ENCODE assay signal across 14 mouse cellular contexts in genomic region chr7:128412071-128412833, GRCm38 (mm10). TPM values are rescaled to one million over a fixed set of nuclear protein-coding genes. Genes with fewer than 3 reads are reported as not detected.
DNase-seq lines count a peak whose midpoint lies in the region; ATAC-seq lines count a peak whose summit lies in the region.
"Had no signal": no experiment of that assay in that cellular context is flagged by ENCODE, and none has a peak within 500 bp of the region (broad histone marks: within the 10 kb centered on the region; RNA-seq: fewer than 3 reads in every experiment).

No protein-coding gene starts in this region.

- H3K9ac ChIP-seq in midbrain, embryonic 11.5 days (ENCODE audit: low read length): no peak overlapping the region
- H3K9ac ChIP-seq: limb, embryonic 15.5 days had no signal

- peaks cover 17% of the 10 kb centered on the region for H3K27me3 ChIP-seq in midbrain, embryonic 11.5 days (ENCODE audit: control insufficient read depth, insufficient read depth, low read length)

- DNase-seq in thymus, postnatal 4 days: peak; percentile 53
- DNase-seq in thymus, adult 18-20 months: no peak
- peak; percentile 30 for DNase-seq in fat pad, adult 2 months (ENCODE audit: extremely low read depth, low read depth, low spot score)
- DNase-seq in lung, postnatal 10 days: peak; percentile 49
- no peak for DNase-seq in retina, postnatal 1 day
- DNase-seq in cerebellum, adult 8-10 months: no peak
- DNase-seq in midbrain, embryonic 11.5 days (ENCODE audit: low spot score, missing footprints): no peak
- DNase-seq: adrenal gland, adult 2 months; cerebellum, adult 18-20 months; heart, postnatal 14 days; right cerebral cortex, adult 18-20 months had no signal

- no peak for ATAC-seq in midbrain, embryonic 11.5 days (ENCODE audit: low FRiP score)
- ATAC-seq: intestine, postnatal 0 days had no signal

- H3K27ac ChIP-seq in midbrain, embryonic 11.5 days (ENCODE audit: low read depth, low read length): no peak overlapping the region
- H3K27ac ChIP-seq: limb, embryonic 15.5 days; stomach, postnatal 0 days had no signal

- H3K4me1 ChIP-seq in midbrain, embryonic 11.5 days (ENCODE audit: control insufficient read depth, insufficient read depth, low read length): peaks cover 2% of the 10 kb centered on the region; the same call in 1 of the 2 replicates

- WGBS in midbrain, embryonic 11.5 days: 59% methylated on average over 10 of the region's 10 CpGs

- no peak overlapping the region for H3K4me3 ChIP-seq in midbrain, embryonic 11.5 days (ENCODE audit: low read depth, low read length)
- H3K4me3 ChIP-seq: limb, embryonic 15.5 days had no signal

- H3K9me3 ChIP-seq in midbrain, embryonic 11.5 days (ENCODE audit: control insufficient read depth, low read length): no peaks in the 10 kb centered on the region
- H3K9me3 ChIP-seq: limb, embryonic 15.5 days had no signal

- H3K36me3 ChIP-seq in midbrain, embryonic 11.5 days (ENCODE audit: control insufficient read depth, insufficient read depth, low read length): no peaks in the 10 kb centered on the region
- H3K36me3 ChIP-seq: limb, embryonic 15.5 days had no signal

- H3K4me2 ChIP-seq in midbrain, embryonic 11.5 days: no peak overlapping the region
- H3K4me2 ChIP-seq: limb, embryonic 15.5 days had no signal

RNA-seq across cellular contexts. Expression of gene Rgs10, which starts 6.3 kb away (rescaled TPM):
- polyA plus RNA-seq in midbrain, embryonic 11.5 days (2014; fragmentation: Nextera tagmentation; extraction: Ambion mirVana): 10.0 and 11.7 TPM in 2 replicates

RNA-seq across cellular contexts. Expression of gene Tial1, which starts 49.3 kb away (rescaled TPM):
- 43.9 and 46.6 TPM in 2 replicates for polyA plus RNA-seq in midbrain, embryonic 11.5 days (2014; fragmentation: Nextera tagmentation; extraction: Ambion mirVana)

Comparison
In these comparisons a context has a peak if more than half of its experiments do, and no peak if none do; other contexts are left out.
1. DNase-seq: peak in thymus, postnatal 4 days (single experiment), fat pad, adult 2 months (single experiment) and lung, postnatal 10 days (single experiment); none in thymus, adult 18-20 months (0 of 2), retina, postnatal 1 day (single experiment), cerebellum, adult 8-10 months (single experiment) and midbrain, embryonic 11.5 days (single experiment).